Mouse (Mus musculus) ES-E14 (cell line): ENCODE measurements around the gene Sall2.

Experiments used
- CHD2 ChIP-seq: IDR thresholded peaks from 2 replicates; pipeline ENCODE4 v1.6.1; 2014; ENCODE audit warnings: mild to moderate bottlenecking, low read depth, low read length, inconsistent platforms
- MAFK ChIP-seq: IDR thresholded peaks from 2 replicates; pipeline ENCODE4 v1.6.1; 2014; ENCODE audit warnings: mild to moderate bottlenecking, low read depth, low read length, inconsistent platforms; ENCODE audit not compliant: insufficient read depth
- ZC3H11A ChIP-seq: IDR thresholded peaks from 2 replicates; pipeline ENCODE4 v1.6.1; 2012; ENCODE audit warnings: low read depth, mild to moderate bottlenecking, inconsistent platforms, low read length, borderline replicate concordance
- ZNF384 ChIP-seq: IDR thresholded peaks from 2 replicates; pipeline ENCODE4 v1.6.1; 2012; ENCODE audit warnings: low read depth, low read length, inconsistent platforms

DNA sequence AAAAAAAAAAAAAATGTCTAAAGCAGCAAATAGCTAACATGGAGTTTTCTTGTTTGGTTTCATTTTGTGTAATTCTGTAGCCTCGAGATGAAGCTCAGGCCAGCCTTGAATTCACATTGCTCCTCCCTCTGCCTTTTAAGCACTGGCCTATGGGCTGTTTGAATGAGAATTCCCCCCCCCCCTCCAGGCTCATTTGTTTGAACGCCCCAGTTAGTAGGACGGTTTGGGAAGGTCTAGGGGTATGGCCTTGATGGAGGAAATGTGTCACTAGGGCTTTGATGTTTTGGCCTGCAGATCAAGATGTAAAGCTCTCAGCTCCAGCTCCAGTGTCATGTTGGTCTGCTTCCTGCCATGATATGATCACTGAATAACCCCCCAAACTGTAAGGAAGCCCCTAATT is 55.8 kb downstream of the Sall2 start:
- TF ChIP-seq CHD2: no peak
- no peak for TF ChIP-seq MAFK
- TF ChIP-seq ZC3H11A: no peak
- no peak for TF ChIP-seq ZNF384
